Mouse (Mus musculus) heart, embryonic 14.5 days (tissue): ENCODE data around the gene Bcl9. TPM values are rescaled to one million over a fixed set of nuclear protein-coding genes. Genes with fewer than 3 reads are reported as not detected.

ENCODE experiments used
- ATAC-seq: fragments of 200-750 bp; cut with Nextera tagmentation; 2 replicates; pipeline ENCODE4 v1.8.0; 2017; ENCODE audit warnings: low read depth, moderate TSS enrichment; ENCODE audit not compliant: insufficient number of reproducible peaks, insufficient read depth, low FRiP score
- H3K27ac ChIP-seq, 2 experiments: fragments of 200-500 bp in 1 of 2; fragments of 300-500 bp in 1 of 2; sonication (generic) in 1 of 2; replicated peaks in 1 of 2; 2 replicates each; pipeline ENCODE4 v1.5.1; 2012 to 2014; ENCODE audit warnings: low read depth in 2 of 2, low read length in 2 of 2, control low read depth in 1 of 2, mild to moderate bottlenecking in 1 of 2, mixed read lengths in 1 of 2; ENCODE audit not compliant: control insufficient read depth in 1 of 2, insufficient read depth in 1 of 2
- H3K27me3 ChIP-seq: fragments of 300-500 bp; sonication (generic); 2 replicates; pipeline ENCODE4 v1.6.1; 2014; ENCODE audit warnings: mild to moderate bottlenecking, low read length, control low read depth; ENCODE audit not compliant: control insufficient read depth, insufficient read depth
- H3K36me3 ChIP-seq: fragments of 300-500 bp; sonication (generic); 2 replicates; pipeline ENCODE4 v1.6.1; 2014; ENCODE audit warnings: mild to moderate bottlenecking, control low read depth, low read length, mixed read lengths; ENCODE audit not compliant: control insufficient read depth, insufficient read depth
- H3K4me1 ChIP-seq, 2 experiments: fragments of 200-500 bp in 1 of 2; fragments of 300-500 bp in 1 of 2; sonication (generic) in 1 of 2; 2 replicates each; pipeline ENCODE4 v1.6.1; 2012 to 2014; ENCODE audit warnings: low read length in 2 of 2, control low read depth in 1 of 2, mixed read lengths in 1 of 2; ENCODE audit not compliant: control insufficient read depth in 2 of 2, insufficient read depth in 2 of 2
- H3K4me2 ChIP-seq: fragments of 300-500 bp; sonication (generic); 2 replicates; pipeline ENCODE4 v1.6.1; 2014; ENCODE audit warnings: mild to moderate bottlenecking, low read length
- H3K4me3 ChIP-seq, 2 experiments: fragments of 200-500 bp in 1 of 2; fragments of 300-500 bp in 1 of 2; sonication (generic) in 1 of 2; 2 replicates each; pipeline ENCODE4 v1.5.1; 2012 to 2014; ENCODE audit warnings: low read length in 2 of 2, mild to moderate bottlenecking in 2 of 2, control low read depth in 1 of 2, low read depth in 1 of 2, moderate library complexity in 1 of 2; ENCODE audit not compliant: control insufficient read depth in 1 of 2, insufficient read depth in 1 of 2
- H3K9ac ChIP-seq: fragments of 300-500 bp; sonication (generic); 2 replicates; pipeline ENCODE4 v1.6.1; 2014; ENCODE audit warnings: mild to moderate bottlenecking, low read length
- H3K9me3 ChIP-seq: fragments of 300-500 bp; sonication (generic); 2 replicates; pipeline ENCODE4 v1.6.1; 2016; ENCODE audit warnings: low read length, control low read depth; ENCODE audit not compliant: control insufficient read depth
- WGBS: fragments of 180-500 bp; shearing (Covaris S2); extraction: QIAGEN DNeasy Blood & Tissue Kit; methylation state at CpG from one replicate; pipeline ENCODE4 v1.1.7; 2014; 5-methylcytosine and 5-hydroxymethylcytosine counted together
- polyA plus RNA-seq: library from polyadenylated mRNA; unstranded; fragments of >200 nt; fragmentation: Nextera tagmentation; extraction: Ambion mirVana; gene quantifications from 2 replicates; pipeline ENCODE4 v1.2.1, GENCODE M21; 2014

The Bcl9 gene
- polyA plus RNA-seq, 1 experiment from 2014 or later: 32.1 TPM

DNA sequence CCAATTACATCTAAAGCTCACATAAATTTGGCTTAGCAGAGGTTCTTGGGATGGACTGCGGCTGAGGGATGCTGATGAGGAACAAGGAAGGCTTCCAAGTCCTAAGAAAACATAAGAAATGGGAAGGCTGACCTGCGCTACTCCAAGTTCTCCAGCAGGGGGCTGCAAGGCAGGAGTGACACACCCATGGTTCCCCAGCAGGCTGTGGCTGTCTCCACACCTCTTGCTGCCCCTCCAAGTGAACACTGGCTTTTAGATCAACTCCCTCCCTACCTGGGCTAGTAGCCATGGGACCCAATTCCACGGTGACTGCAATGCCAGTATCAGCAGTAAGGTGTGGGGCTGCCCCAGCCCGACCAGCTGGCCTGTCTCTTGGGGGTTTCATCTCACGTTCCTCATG is 95.8 kb downstream of the Bcl9 start:
- Histone ChIP-seq H3K36me3 (peaks cover 41% of the 10 kb centered on the region), H3K9me3 (no peaks in the 10 kb centered on the region), H3K27me3 (no peaks in the 10 kb centered on the region), H3K4me1 (no peaks in the 10 kb centered on the region; a peak in 1 of 4 replicates), H3K27ac (no peak overlapping the region), H3K4me2 (no peak overlapping the region), H3K4me3 (no peak overlapping the region), H3K9ac (no peak overlapping the region)
- no peak for ATAC-seq
- WGBS: 46% methylated on average over 5 of the region's 5 CpGs

DNA sequence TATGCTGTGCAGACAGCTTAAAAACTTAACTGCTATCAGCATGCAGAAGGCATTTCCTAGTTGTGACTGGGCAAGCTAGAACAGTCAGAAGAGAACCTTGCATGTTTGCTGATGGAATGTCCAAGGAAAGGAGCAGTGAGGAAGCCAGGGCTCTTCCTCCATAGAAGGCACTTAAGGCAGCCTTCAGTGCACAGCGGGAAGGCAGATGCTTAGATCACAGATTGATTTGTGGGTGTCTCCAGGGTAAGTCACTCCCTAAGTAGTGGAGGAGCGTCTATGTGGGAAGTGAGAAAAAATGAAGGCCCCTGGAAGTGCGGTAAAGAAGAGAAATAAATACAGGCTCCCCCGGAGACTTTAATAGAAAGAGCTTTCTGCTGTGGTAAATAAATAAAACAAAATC is 98.5 kb downstream of the Bcl9 start:
- Histone ChIP-seq H3K4me3 (no peak overlapping the region), H3K9ac (no peak overlapping the region), H3K4me2 (no peak overlapping the region), H3K36me3 (peaks cover 15% of the 10 kb centered on the region; the same call in 1 of the 2 replicates), H3K27me3 (no peaks in the 10 kb centered on the region), H3K27ac (no peak overlapping the region), H3K9me3 (no peaks in the 10 kb centered on the region), H3K4me1 (no peaks in the 10 kb centered on the region; a peak in 1 of 4 replicates)
- ATAC-seq: no peak
- 42% methylated on average over 4 of the region's 4 CpGs for WGBS

DNA sequence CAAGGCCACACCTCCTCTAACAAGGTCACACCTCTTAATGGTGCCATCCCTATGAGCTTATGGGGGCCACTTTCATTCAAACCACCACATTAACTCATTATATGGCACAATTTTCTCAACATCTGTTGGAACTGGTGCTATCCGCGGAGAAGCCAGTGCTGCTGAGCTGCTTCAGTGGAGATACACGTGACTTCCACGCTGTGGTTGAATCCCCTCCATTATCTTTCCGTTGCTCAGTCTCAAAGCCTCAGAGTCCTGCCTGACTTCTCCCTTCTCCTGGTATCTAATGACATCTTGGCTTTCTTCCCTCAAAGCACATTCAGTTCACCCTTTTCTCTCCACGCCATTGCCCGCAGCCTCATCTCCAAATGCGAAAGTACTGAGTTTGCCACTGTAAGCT is 101.1 kb downstream of the Bcl9 start:
- no peak for ATAC-seq
- no peaks in the 10 kb centered on the region; a peak in 1 of 4 replicates for H3K4me1 ChIP-seq
- H3K4me3 ChIP-seq: no peak overlapping the region
- no peaks in the 10 kb centered on the region for H3K36me3 ChIP-seq
- no peaks in the 10 kb centered on the region for H3K27me3 ChIP-seq
- WGBS: 83% methylated on average over 8 of the region's 8 CpGs
- no peak overlapping the region for H3K4me2 ChIP-seq
- no peaks in the 10 kb centered on the region for H3K9me3 ChIP-seq
- H3K27ac ChIP-seq: no peak overlapping the region
- no peak overlapping the region for H3K9ac ChIP-seq

DNA sequence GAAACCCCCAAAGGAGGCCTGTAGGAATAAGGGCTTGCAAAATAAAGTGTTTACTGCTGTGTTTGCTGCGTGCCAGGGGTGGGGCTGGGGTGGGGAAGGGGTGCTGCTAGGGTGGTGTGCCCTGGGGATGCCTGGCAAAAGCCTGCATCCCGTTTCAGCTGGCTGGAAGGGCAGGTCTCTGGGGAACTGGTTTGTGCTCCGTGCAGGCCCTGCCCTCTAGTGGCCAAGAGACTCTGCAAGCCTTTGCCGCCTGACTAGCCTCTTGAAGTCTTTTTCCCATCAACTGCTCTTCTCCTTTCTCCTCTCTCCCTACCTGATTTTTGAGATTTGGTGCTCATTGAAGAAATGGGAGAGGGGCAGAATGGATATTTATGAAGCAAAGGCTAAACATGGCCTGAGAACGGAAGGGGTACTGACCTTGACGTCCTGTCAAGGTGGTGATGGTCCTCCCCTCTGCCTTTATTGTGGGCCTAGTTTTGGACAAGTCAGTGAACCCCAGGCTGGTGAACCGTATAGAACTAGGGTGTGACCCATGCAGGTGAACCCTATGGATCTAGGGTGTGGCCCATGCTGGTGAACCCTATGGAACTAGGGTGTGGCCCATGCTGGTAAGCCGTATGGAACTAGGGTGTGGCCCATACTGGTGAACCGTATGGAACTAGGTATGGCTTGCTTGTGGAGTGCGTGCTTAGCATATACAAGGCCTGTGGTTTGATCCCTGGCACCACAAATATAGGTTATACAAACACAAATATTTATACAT is 112.4 kb downstream of the Bcl9 start:
- peaks cover 0 to 3% of the 10 kb centered on the region in 2 experiments; a peak in 1 of 4 replicates for H3K4me1 ChIP-seq
- no peaks in the 10 kb centered on the region; the same call in 1 of the 2 replicates for H3K27me3 ChIP-seq
- no peaks in the 10 kb centered on the region for H3K36me3 ChIP-seq
- no peak for ATAC-seq
- no peaks in the 10 kb centered on the region for H3K9me3 ChIP-seq
- no peak overlapping the region for H3K4me2 ChIP-seq
- 41% methylated on average over 10 of the region's 10 CpGs for WGBS
- H3K27ac ChIP-seq: no peak overlapping the region
- H3K9ac ChIP-seq: no peak overlapping the region
- no peak overlapping the region for H3K4me3 ChIP-seq

DNA sequence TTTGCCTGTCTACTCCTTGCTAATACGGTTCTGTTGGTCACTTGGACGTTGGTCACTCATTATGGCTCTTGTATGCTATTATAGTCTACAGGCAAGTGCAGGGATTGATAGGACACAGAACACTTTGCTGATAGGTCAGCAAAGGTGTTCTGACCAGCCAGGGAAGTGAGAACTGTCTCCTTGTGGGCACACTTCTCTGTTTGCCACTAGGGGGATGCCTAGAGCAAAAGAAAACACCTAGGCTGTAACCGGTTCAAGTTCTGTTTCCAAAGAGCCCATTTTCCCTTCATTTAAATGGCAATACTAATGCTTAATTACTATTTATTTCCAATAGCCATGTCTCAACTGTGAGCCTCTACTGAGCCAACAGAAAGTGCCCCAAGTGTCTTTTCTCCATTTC is 113.9 kb downstream of the Bcl9 start:
- Histone ChIP-seq H3K27me3 (no peaks in the 10 kb centered on the region; the same call in 1 of the 2 replicates), H3K27ac (no peak overlapping the region), H3K36me3 (no peaks in the 10 kb centered on the region), H3K9ac (no peak overlapping the region), H3K4me2 (no peak overlapping the region), H3K4me3 (no peak overlapping the region), H3K4me1 (no peaks in the 10 kb centered on the region; a peak in 1 of 4 replicates), H3K9me3 (no peaks in the 10 kb centered on the region)
- ATAC-seq: no peak
- 29% methylated on average over 3 of the region's 3 CpGs for WGBS

DNA sequence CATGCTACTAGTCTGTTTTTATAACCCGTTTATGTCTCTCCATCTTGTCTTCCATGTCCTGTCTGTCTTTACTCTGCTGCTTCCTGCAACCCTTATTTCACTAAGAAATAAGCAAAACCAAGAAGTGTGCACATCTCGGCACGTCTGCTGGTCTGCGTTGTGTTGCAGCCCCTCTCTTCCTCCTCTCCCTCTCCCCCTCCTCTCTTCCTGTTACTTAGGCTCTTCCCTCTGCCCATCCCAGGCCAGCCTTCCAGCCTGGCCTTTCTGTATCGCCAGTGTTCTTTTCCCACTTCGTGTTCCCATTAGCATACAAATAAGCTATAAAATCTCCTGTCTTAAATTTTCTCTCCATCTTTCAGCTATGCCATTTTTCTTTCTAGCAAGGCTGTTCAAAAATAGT is 117.2 kb downstream of the Bcl9 start:
- 48% methylated on average over 6 of the region's 6 CpGs for WGBS

DNA sequence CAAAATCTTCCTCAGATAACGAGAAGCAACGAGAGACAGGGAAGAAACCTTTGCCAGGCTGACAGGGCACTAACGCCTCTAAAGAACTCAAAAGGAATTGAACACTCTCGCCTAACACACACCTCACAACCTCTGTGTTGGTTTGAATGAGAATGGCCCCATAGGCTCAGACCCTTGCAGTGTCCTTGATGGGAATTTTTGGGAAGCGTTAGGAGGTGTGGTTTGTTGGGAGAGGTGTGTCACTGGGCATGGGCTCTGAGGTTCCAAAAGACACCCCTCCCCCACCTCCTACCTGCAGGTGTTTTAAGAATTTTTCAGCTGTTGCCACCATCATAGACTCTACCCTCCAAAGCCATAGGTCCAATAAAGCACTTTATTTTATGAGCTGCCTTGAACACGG is 118.8 kb downstream of the Bcl9 start:
- H3K36me3 ChIP-seq: peaks cover 31% of the 10 kb centered on the region
- H3K4me1 ChIP-seq: no peaks in the 10 kb centered on the region
- H3K4me3 ChIP-seq: no peak overlapping the region
- H3K27ac ChIP-seq: no peak overlapping the region
- H3K9ac ChIP-seq: no peak overlapping the region
- ATAC-seq: no peak
- no peaks in the 10 kb centered on the region for H3K9me3 ChIP-seq
- WGBS: 71% methylated on average over 6 of the region's 6 CpGs
- no peak overlapping the region for H3K4me2 ChIP-seq
- H3K27me3 ChIP-seq: no peaks in the 10 kb centered on the region

More for the DNA sequence above, 117.2 kb downstream of the Bcl9 start:
- H3K27ac ChIP-seq: no peak overlapping the region
- H3K4me3 ChIP-seq: no peak overlapping the region
- H3K9me3 ChIP-seq: no peaks in the 10 kb centered on the region
- no peaks in the 10 kb centered on the region for H3K4me1 ChIP-seq
- no peak overlapping the region for H3K9ac ChIP-seq
- no peaks in the 10 kb centered on the region for H3K27me3 ChIP-seq
- no peak overlapping the region for H3K4me2 ChIP-seq
- ATAC-seq: no peak
- H3K36me3 ChIP-seq: peaks cover 23% of the 10 kb centered on the region

DNA sequence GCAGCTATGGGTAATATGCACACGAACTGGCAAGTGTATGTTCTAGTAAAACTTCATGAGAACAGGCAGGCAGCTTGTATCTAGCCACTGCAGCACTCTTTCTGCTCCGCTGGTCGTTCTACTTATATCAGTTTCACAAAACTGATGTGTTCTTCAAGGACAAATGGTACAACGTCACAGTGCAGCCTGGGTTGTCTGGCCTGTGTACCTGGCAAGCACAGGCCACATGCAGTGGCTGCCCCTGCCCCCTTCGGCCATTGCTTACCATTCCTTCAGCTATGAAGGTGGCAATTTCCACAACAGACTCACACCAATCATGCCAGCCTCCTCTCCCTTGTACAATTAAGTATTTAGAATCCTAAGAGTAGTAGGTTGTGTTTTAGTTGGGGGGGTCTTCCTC is 125.1 kb downstream of the Bcl9 start:
- Histone ChIP-seq H3K4me2 (no peak overlapping the region), H3K4me1 (no peaks in the 10 kb centered on the region), H3K27me3 (no peaks in the 10 kb centered on the region), H3K4me3 (no peak overlapping the region), H3K9me3 (no peaks in the 10 kb centered on the region), H3K9ac (no peak overlapping the region), H3K27ac (no peak overlapping the region), H3K36me3 (peaks cover 43% of the 10 kb centered on the region)
- no peak for ATAC-seq
- WGBS: 78% methylated on average over 5 of the region's 5 CpGs
